Mouse (Mus musculus): ENCODE data around the gene Rasgef1b. TPM values are rescaled to one million over a fixed set of nuclear protein-coding genes. Genes with fewer than 3 reads are reported as not detected.

Rasgef1b gene
- polyA plus RNA-seq, 1 experiment, result 13.5 TPM

- TF ChIP-seq CTCF (IDR thresholded peaks at IDR 0.05; ENCODE audit: insufficient read depth, low read length) (no peak), POLR2A (IDR thresholded peaks at IDR 0.05; ENCODE audit: borderline replicate concordance, extremely low read depth, low read depth, low read length) (no peak)
- no peak for DNase-seq
- H3K4me1 ChIP-seq (ENCODE audit: control insufficient read depth, insufficient read depth, low read length), result no peaks in the 10 kb centered on the region; the same call in 1 of the 2 replicates
- no peak overlapping the region for H3K4me3 ChIP-seq (replicated peaks; ENCODE audit: extremely low read depth, low read depth, low read length)
- 64% methylated on average over 3 of the region's 3 CpGs for WGBS
Observed at GRCm38 (mm10) chr5:99391525-99391924, 337.3 kb downstream of the Rasgef1b start.

- Histone ChIP-seq H3K4me3 (replicated peaks; ENCODE audit: extremely low read depth, low read depth, low read length) (no peak overlapping the region), H3K4me1 (ENCODE audit: control insufficient read depth, insufficient read depth, low read length) (no peaks in the 10 kb centered on the region; the same call in 1 of the 2 replicates)
- no peak for DNase-seq
- TF ChIP-seq POLR2A (IDR thresholded peaks at IDR 0.05; ENCODE audit: borderline replicate concordance, extremely low read depth, low read depth, low read length), result no peak
- no peak for TF ChIP-seq CTCF (IDR thresholded peaks at IDR 0.05; ENCODE audit: insufficient read depth, low read length)
- 50% methylated on average over 7 of the region's 7 CpGs for WGBS
Observed at GRCm38 (mm10) chr5:99390776-99391175, 338.1 kb downstream of the Rasgef1b start.

GRCm38 (mm10) chr5:99390314-99390713, 338.6 kb downstream of the Rasgef1b start:
- no peaks in the 10 kb centered on the region; the same call in 1 of the 2 replicates for H3K4me1 ChIP-seq (ENCODE audit: control insufficient read depth, insufficient read depth, low read length)
- no peak for DNase-seq
- TF ChIP-seq POLR2A (IDR thresholded peaks at IDR 0.05; ENCODE audit: borderline replicate concordance, extremely low read depth, low read depth, low read length), result no peak
- TF ChIP-seq CTCF (IDR thresholded peaks at IDR 0.05; ENCODE audit: insufficient read depth, low read length), result no peak
- WGBS, result 89% methylated on average over 3 of the region's 3 CpGs
- H3K4me3 ChIP-seq (replicated peaks; ENCODE audit: extremely low read depth, low read depth, low read length), result no peak overlapping the region

- H3K4me1 ChIP-seq (ENCODE audit: control insufficient read depth, insufficient read depth, low read length), result no peaks in the 10 kb centered on the region; the same call in 1 of the 2 replicates
- DNase-seq, result no peak
- no peak overlapping the region for H3K4me3 ChIP-seq (replicated peaks; ENCODE audit: extremely low read depth, low read depth, low read length)
- no peak for TF ChIP-seq CTCF (IDR thresholded peaks at IDR 0.05; ENCODE audit: insufficient read depth, low read length)
- no peak for TF ChIP-seq POLR2A (IDR thresholded peaks at IDR 0.05; ENCODE audit: borderline replicate concordance, extremely low read depth, low read depth, low read length)
- 79% methylated on average over 10 of the region's 10 CpGs for WGBS
Observed at GRCm38 (mm10) chr5:99388585-99389250, 340.1 kb downstream of the Rasgef1b start.

GRCm38 (mm10) chr5:99388131-99388530, 340.7 kb downstream of the Rasgef1b start:
- no peaks in the 10 kb centered on the region; the same call in 1 of the 2 replicates for H3K4me1 ChIP-seq (ENCODE audit: control insufficient read depth, insufficient read depth, low read length)
- H3K4me3 ChIP-seq (replicated peaks; ENCODE audit: extremely low read depth, low read depth, low read length), result no peak overlapping the region
- 66% methylated on average over 5 of the region's 5 CpGs for WGBS
- TF ChIP-seq POLR2A (IDR thresholded peaks at IDR 0.05; ENCODE audit: borderline replicate concordance, extremely low read depth, low read depth, low read length) (no peak), CTCF (IDR thresholded peaks at IDR 0.05; ENCODE audit: insufficient read depth, low read length) (no peak)
- no peak for DNase-seq

- H3K4me3 ChIP-seq (replicated peaks; ENCODE audit: extremely low read depth, low read depth, low read length), result no peak overlapping the region
- H3K4me1 ChIP-seq (ENCODE audit: control insufficient read depth, insufficient read depth, low read length), result no peaks in the 10 kb centered on the region; the same call in 1 of the 2 replicates
- DNase-seq, result no peak
- TF ChIP-seq POLR2A (IDR thresholded peaks at IDR 0.05; ENCODE audit: borderline replicate concordance, extremely low read depth, low read depth, low read length), result no peak
- TF ChIP-seq CTCF (IDR thresholded peaks at IDR 0.05; ENCODE audit: insufficient read depth, low read length), result no peak
- WGBS, result 66% methylated on average over 17 of the region's 17 CpGs
Observed at GRCm38 (mm10) chr5:99387185-99387981, 341.5 kb downstream of the Rasgef1b start.

- no peaks in the 10 kb centered on the region; the same call in 1 of the 2 replicates for H3K4me1 ChIP-seq (ENCODE audit: control insufficient read depth, insufficient read depth, low read length)
- TF ChIP-seq POLR2A (IDR thresholded peaks at IDR 0.05; ENCODE audit: borderline replicate concordance, extremely low read depth, low read depth, low read length), result no peak
- H3K4me3 ChIP-seq (replicated peaks; ENCODE audit: extremely low read depth, low read depth, low read length), result no peak overlapping the region
- DNase-seq, result no peak
- 71% methylated on average over 14 of the region's 14 CpGs for WGBS
Observed at GRCm38 (mm10) chr5:99386246-99386845, 342.5 kb downstream of the Rasgef1b start.

- Histone ChIP-seq H3K4me1 (ENCODE audit: control insufficient read depth, insufficient read depth, low read length) (no peaks in the 10 kb centered on the region; the same call in 1 of the 2 replicates), H3K4me3 (replicated peaks; ENCODE audit: extremely low read depth, low read depth, low read length) (no peak overlapping the region)
- TF ChIP-seq POLR2A (IDR thresholded peaks at IDR 0.05; ENCODE audit: borderline replicate concordance, extremely low read depth, low read depth, low read length) (no peak), CTCF (IDR thresholded peaks at IDR 0.05; ENCODE audit: insufficient read depth, low read length) (no peak)
- DNase-seq, result no peak
- 84% methylated on average over 8 of the region's 8 CpGs for WGBS
Observed at GRCm38 (mm10) chr5:99385737-99386136, 343.1 kb downstream of the Rasgef1b start.

- H3K4me1 ChIP-seq (ENCODE audit: control insufficient read depth, insufficient read depth, low read length), result peaks cover 2% of the 10 kb centered on the region
- H3K4me3 ChIP-seq (replicated peaks; ENCODE audit: extremely low read depth, low read depth, low read length), result no peak overlapping the region
- DNase-seq, result no peak
- 81% methylated on average over 1 of the region's 1 CpGs for WGBS
- TF ChIP-seq POLR2A (IDR thresholded peaks at IDR 0.05; ENCODE audit: borderline replicate concordance, extremely low read depth, low read depth, low read length), result no peak
- TF ChIP-seq CTCF (IDR thresholded peaks at IDR 0.05; ENCODE audit: insufficient read depth, low read length), result no peak
Observed at GRCm38 (mm10) chr5:99385090-99385489, 343.8 kb downstream of the Rasgef1b start.
